Mouse (Mus musculus): Measurements from ENCODE around the gene Otub1. TPM values are rescaled to one million over a fixed set of nuclear protein-coding genes. Genes with fewer than 3 reads are reported as not detected.

Otub1 gene
- polyA plus RNA-seq, 1 experiment from 2014 or later, result 217 TPM

- peaks cover 34% of the 10 kb centered on the region for H3K36me3 ChIP-seq
- no peak overlapping the region for H3K4me2 ChIP-seq (replicated peaks)
- H3K4me3 ChIP-seq, result no peak overlapping the region
- H3K27me3 ChIP-seq, result no peaks in the 10 kb centered on the region
- ATAC-seq (ENCODE audit: low FRiP score), result no peak
- no peaks in the 10 kb centered on the region for H3K4me1 ChIP-seq
- H3K27ac ChIP-seq, result no peak overlapping the region
- WGBS, result 91% methylated on average over 3 of the region's 3 CpGs
- no peak overlapping the region for H3K9ac ChIP-seq
- H3K9me3 ChIP-seq (replicated peaks), result no peaks in the 10 kb centered on the region
Measured at GRCm38 (mm10) chr19:7224253-7224652, 18.1 kb upstream of the Otub1 start.

GRCm38 (mm10) chr19:7223488-7223887 lies 17.4 kb upstream of the Otub1 start:
- ATAC-seq (ENCODE audit: low FRiP score), result no peak
- Histone ChIP-seq H3K36me3 (peaks cover 27% of the 10 kb centered on the region), H3K27me3 (no peaks in the 10 kb centered on the region), H3K9me3 (replicated peaks) (no peaks in the 10 kb centered on the region), H3K4me2 (replicated peaks) (no peak overlapping the region), H3K27ac (no peak overlapping the region), H3K4me3 (no peak overlapping the region), H3K4me1 (no peaks in the 10 kb centered on the region), H3K9ac (no peak overlapping the region)

- H3K4me2 ChIP-seq (replicated peaks), result no peak overlapping the region
- H3K9me3 ChIP-seq (replicated peaks), result no peaks in the 10 kb centered on the region
- WGBS, result 90% methylated on average over 6 of the region's 6 CpGs
- no peak for ATAC-seq (ENCODE audit: low FRiP score)
- no peak overlapping the region for H3K9ac ChIP-seq
- no peak overlapping the region for H3K4me3 ChIP-seq
- peaks cover 14% of the 10 kb centered on the region for H3K36me3 ChIP-seq
- H3K27me3 ChIP-seq, result no peaks in the 10 kb centered on the region
- peaks cover 4% of the 10 kb centered on the region; the same call in 1 of the 2 replicates for H3K4me1 ChIP-seq
- no peak overlapping the region for H3K27ac ChIP-seq
Measured at GRCm38 (mm10) chr19:7222196-7222595, 16.1 kb upstream of the Otub1 start.

DNA sequence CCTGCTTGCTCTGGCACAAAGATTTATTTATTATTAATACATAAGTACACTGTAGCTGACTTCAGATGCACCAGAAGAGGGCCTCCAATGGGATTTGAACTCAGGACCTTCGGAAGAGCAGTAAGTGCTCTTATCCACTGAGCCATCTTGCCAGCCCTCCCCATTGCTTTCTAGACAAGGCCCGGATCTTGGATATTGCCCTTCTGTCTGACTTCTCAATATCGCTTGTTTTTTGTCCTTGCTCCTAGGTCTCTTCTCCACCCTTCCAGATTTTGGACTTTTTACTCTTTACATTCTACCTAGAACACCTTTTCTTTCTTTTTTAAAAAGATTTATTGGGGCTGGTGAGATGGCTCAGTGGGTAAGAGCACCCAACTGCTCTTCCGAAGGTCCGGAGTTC lies 12.6 kb upstream of the Otub1 start:
- Histone ChIP-seq H3K9me3 (replicated peaks) (no peaks in the 10 kb centered on the region), H3K4me2 (replicated peaks) (no peak overlapping the region), H3K4me3 (no peak overlapping the region), H3K27ac (no peak overlapping the region), H3K36me3 (peaks cover 18% of the 10 kb centered on the region), H3K9ac (no peak overlapping the region), H3K4me1 (peaks cover 20% of the 10 kb centered on the region), H3K27me3 (no peaks in the 10 kb centered on the region)
- WGBS, result 95% methylated on average over 5 of the region's 5 CpGs
- ATAC-seq (ENCODE audit: low FRiP score), result no peak

DNA sequence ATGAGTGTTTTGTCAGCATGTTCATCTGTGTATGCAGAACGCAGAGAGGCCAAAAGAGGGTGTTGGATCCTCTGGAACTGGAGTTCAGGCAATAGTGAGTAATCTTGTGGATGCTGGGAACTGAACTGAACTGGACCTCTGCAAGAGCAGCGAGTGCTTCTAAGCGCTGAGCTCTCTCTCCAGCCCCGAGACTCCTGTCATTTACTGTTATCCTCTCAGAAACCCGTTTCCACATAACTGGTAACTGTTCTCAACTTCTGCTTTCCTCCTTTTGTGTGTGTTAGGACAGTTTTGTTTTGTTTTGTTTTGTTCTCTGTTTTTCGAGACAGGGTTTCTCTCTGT lies 11.8 kb upstream of the Otub1 start:
- ATAC-seq (ENCODE audit: low FRiP score), result no peak; the same call in 1 of the 2 replicates
- no peak overlapping the region for H3K9ac ChIP-seq
- no peak overlapping the region for H3K27ac ChIP-seq
- H3K4me1 ChIP-seq, result peaks cover 20% of the 10 kb centered on the region
- H3K4me2 ChIP-seq (replicated peaks), result peak overlapping the region; percentile 71
- peaks cover 27% of the 10 kb centered on the region for H3K36me3 ChIP-seq
- H3K4me3 ChIP-seq, result peak overlapping the region; percentile 70
- H3K27me3 ChIP-seq, result no peaks in the 10 kb centered on the region
- WGBS, result 12% methylated on average over 6 of the region's 6 CpGs
- H3K9me3 ChIP-seq (replicated peaks), result no peaks in the 10 kb centered on the region

DNA sequence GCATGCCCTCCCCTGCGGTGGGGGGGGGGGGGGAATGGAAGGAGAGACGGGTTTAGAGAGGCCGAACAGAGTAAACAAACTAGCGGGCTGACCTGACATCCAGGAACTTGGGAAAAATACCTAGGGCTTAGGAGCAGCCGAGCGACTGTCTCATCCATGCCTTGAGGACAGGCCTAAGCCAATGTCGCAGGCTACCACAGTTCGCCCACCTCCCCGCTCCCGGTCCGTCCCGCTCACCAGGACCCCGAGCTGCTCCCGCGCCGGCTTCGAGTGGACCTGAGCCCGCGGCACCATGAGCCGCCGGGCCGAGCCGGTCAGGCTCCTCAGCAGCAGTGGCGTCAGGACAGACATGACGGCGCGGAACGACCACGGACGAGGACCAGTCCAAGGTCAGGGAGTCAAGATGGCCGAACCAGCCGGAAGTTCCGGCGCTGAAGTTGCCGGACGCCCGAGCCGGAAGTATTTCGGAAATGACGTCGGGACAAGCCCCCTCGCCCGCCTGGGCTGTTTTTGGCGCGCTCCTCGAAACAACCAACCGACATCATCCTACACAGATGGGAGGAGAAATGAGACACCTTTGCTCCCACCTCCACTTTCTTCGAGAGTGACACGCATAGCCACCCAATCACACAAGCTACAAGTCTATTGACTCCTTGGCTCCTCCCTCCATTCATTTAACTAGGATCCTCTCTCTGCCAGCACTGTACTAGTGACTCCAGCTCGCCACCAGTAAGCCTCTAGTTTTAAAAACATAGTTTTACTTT lies 11.2 kb upstream of the Otub1 start, which contains the start of gene Cox8a:
Cox8a (minus strand) TSS at position 455 of the 764 bp plus-strand sequence.
- Histone ChIP-seq H3K27me3 (no peaks in the 10 kb centered on the region), H3K36me3 (peaks cover 28% of the 10 kb centered on the region), H3K4me2 (replicated peaks) (peak within 1 kb of the TSS; percentile 71), H3K9ac (peak within 1 kb of the TSS; percentile 78), H3K27ac (peak within 1 kb of the TSS; percentile 82), H3K4me1 (peaks cover 20% of the 10 kb centered on the region), H3K4me3 (peak within 1 kb of the TSS; percentile 70), H3K9me3 (replicated peaks) (no peaks in the 10 kb centered on the region)
- under 1% methylated on average over 50 of the region's 50 CpGs for WGBS
- ATAC-seq (ENCODE audit: low FRiP score), result peak; percentile 98

DNA sequence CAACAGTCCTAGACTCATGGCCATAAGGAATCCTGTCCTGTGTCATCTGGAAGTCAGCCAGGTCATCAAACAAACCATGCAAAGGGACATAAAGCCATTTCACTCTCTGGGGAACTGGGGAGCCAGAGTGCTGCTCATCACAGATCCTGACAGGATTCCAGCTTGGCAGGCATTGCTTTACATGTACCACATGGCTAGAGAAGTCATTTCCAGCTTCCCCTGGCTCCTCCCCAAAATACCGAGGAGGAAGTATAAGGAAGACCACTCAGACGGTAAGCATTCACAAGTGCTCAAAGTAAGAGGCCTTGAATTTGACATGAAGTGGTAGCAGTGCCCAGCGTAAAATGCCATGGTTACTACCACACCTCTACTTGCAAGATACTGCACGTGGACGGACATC lies 8.4 kb upstream of the Otub1 start:
- no peaks in the 10 kb centered on the region for H3K9me3 ChIP-seq (replicated peaks)
- no peak overlapping the region for H3K4me2 ChIP-seq (replicated peaks)
- no peak overlapping the region for H3K9ac ChIP-seq
- WGBS, result 97% methylated on average over 5 of the region's 5 CpGs
- H3K4me3 ChIP-seq, result no peak overlapping the region
- H3K27ac ChIP-seq, result no peak overlapping the region
- peaks cover 35% of the 10 kb centered on the region for H3K36me3 ChIP-seq
- ATAC-seq (ENCODE audit: low FRiP score), result no peak
- H3K27me3 ChIP-seq, result no peaks in the 10 kb centered on the region
- peaks cover 20% of the 10 kb centered on the region for H3K4me1 ChIP-seq

- Histone ChIP-seq H3K27me3 (no peaks in the 10 kb centered on the region), H3K4me3 (no peak overlapping the region), H3K9ac (no peak overlapping the region), H3K27ac (no peak overlapping the region), H3K4me1 (peaks cover 20% of the 10 kb centered on the region), H3K4me2 (replicated peaks) (no peak overlapping the region), H3K36me3 (peaks cover 35% of the 10 kb centered on the region), H3K9me3 (replicated peaks) (no peaks in the 10 kb centered on the region)
- no peak for ATAC-seq (ENCODE audit: low FRiP score)
- WGBS, result 97% methylated on average over 3 of the region's 3 CpGs
Measured at GRCm38 (mm10) chr19:7213010-7213409, 6.9 kb upstream of the Otub1 start.

DNA sequence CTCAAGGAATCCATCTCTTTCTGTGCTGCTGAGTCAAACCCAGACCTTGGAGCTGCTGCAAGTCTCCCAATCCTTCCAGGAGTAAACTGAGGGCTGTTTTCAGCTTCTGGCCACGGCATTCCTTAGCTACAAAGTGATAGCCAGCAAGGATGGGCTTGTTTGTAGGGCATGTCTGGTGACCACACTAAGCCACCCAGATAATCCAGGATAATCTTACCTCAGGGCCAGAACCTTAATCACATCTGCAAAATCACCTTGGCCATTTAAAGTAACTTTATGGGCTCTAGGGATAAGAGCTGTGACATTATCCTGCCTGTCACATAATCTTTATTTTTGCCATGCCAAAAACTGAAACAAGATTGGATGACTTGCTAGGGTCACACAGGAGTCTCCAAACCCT lies 6.1 kb upstream of the Otub1 start:
- Histone ChIP-seq H3K27ac (no peak overlapping the region), H3K4me3 (no peak overlapping the region), H3K27me3 (no peaks in the 10 kb centered on the region), H3K9ac (no peak overlapping the region), H3K36me3 (peaks cover 35% of the 10 kb centered on the region), H3K4me2 (replicated peaks) (no peak overlapping the region), H3K9me3 (replicated peaks) (no peaks in the 10 kb centered on the region), H3K4me1 (peaks cover 17% of the 10 kb centered on the region)
- no peak for ATAC-seq (ENCODE audit: low FRiP score)
- 82% methylated on average over 1 of the region's 1 CpGs for WGBS

- H3K4me1 ChIP-seq, result peaks cover 12% of the 10 kb centered on the region
- no peak for ATAC-seq (ENCODE audit: low FRiP score)
- WGBS, result 91% methylated on average over 7 of the region's 7 CpGs
- H3K36me3 ChIP-seq, result peaks cover 29% of the 10 kb centered on the region
- no peak overlapping the region for H3K4me3 ChIP-seq
- no peak overlapping the region for H3K4me2 ChIP-seq (replicated peaks)
- H3K9me3 ChIP-seq (replicated peaks), result no peaks in the 10 kb centered on the region
- no peaks in the 10 kb centered on the region for H3K27me3 ChIP-seq
- H3K9ac ChIP-seq, result no peak overlapping the region
- H3K27ac ChIP-seq, result no peak overlapping the region
Measured at GRCm38 (mm10) chr19:7209907-7210646, 4.0 kb upstream of the Otub1 start.

DNA sequence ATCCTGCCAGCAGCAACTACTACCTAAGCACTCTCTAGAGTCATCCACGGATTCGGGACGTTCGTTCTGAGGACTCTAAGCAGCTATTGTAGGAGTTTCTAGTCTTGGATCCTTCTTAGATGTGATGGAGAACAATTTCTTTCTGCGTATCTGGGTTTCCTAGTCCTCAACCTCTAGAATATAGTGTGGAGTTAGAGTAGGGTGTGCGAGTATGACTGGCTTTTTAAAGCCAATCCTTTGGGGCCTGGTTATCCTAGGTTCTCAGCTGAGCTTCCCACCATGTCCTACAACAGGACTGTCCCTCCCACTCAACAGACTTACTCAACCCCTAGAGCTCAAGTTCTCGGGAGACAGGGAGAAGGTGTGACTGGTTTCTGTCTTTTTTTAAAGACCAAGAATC lies 790 bp downstream of the Otub1 start:
- H3K36me3 ChIP-seq, result peaks cover 36% of the 10 kb centered on the region
- no peak for ATAC-seq (ENCODE audit: low FRiP score)
- H3K27ac ChIP-seq, result peak overlapping the region; percentile 98
- H3K4me1 ChIP-seq, result peaks cover 21% of the 10 kb centered on the region
- no peaks in the 10 kb centered on the region for H3K27me3 ChIP-seq
- no peaks in the 10 kb centered on the region for H3K9me3 ChIP-seq (replicated peaks)
- WGBS, result 38% methylated on average over 7 of the region's 7 CpGs
- H3K4me3 ChIP-seq, result peak overlapping the region; percentile 90
- H3K9ac ChIP-seq, result peak overlapping the region; percentile 86
- H3K4me2 ChIP-seq (replicated peaks), result peak overlapping the region; percentile 73

- Histone ChIP-seq H3K4me2 (replicated peaks) (peak overlapping the region; percentile 73), H3K9me3 (replicated peaks) (no peaks in the 10 kb centered on the region), H3K4me1 (peaks cover 21% of the 10 kb centered on the region), H3K27me3 (no peaks in the 10 kb centered on the region), H3K4me3 (peak overlapping the region; percentile 90), H3K9ac (peak overlapping the region; percentile 86), H3K36me3 (peaks cover 41% of the 10 kb centered on the region), H3K27ac (no peak overlapping the region)
- WGBS, result 76% methylated on average over 2 of the region's 2 CpGs
- no peak for ATAC-seq (ENCODE audit: low FRiP score)
Measured at GRCm38 (mm10) chr19:7204898-7205297, 1.2 kb downstream of the Otub1 start.

GRCm38 (mm10) chr19:7200427-7200826 lies 5.7 kb downstream of the Otub1 start:
- Histone ChIP-seq H3K36me3 (peaks cover 68% of the 10 kb centered on the region), H3K4me2 (replicated peaks) (no peak overlapping the region), H3K4me1 (peaks cover 33% of the 10 kb centered on the region), H3K9me3 (replicated peaks) (no peaks in the 10 kb centered on the region), H3K27ac (no peak overlapping the region), H3K9ac (no peak overlapping the region), H3K27me3 (no peaks in the 10 kb centered on the region), H3K4me3 (no peak overlapping the region)
- no peak for ATAC-seq (ENCODE audit: low FRiP score)
- WGBS, result 71% methylated on average over 1 of the region's 1 CpGs
